Mouse (Mus musculus): ENCODE data around the gene Slc7a8. TPM values are rescaled to one million over a fixed set of nuclear protein-coding genes. Genes with fewer than 3 reads are reported as not detected.
A peak's percentile ranks its signal among the peaks of the same experiment; 100 is the strongest.

Gene Slc7a8
- polyA plus RNA-seq (2015; fragmentation: Nextera tagmentation; extraction: Ambion mirVana) = 1.9 and 2.0 TPM in 2 replicates

GRCm38 (mm10) chr14:54781610-54782365 lies at the start of gene Slc7a8:
Slc7a8 (minus strand) TSS chr14:54781946.
- Histone ChIP-seq H3K9ac (ENCODE audit: low read length) (peak within 1 kb of the TSS; percentile 53), H3K9me3 (ENCODE audit: control insufficient read depth, low read length) (no peaks in the 10 kb centered on the region), H3K36me3 (ENCODE audit: control insufficient read depth, insufficient read depth, low read length) (no peaks in the 10 kb centered on the region), H3K27ac (ENCODE audit: low read length) (no peak within 1 kb of the TSS), H3K4me3 (ENCODE audit: low read length) (peak within 1 kb of the TSS; percentile 53), H3K4me2 (ENCODE audit: low read depth, low read length) (peak within 1 kb of the TSS; percentile 84), H3K4me1 (replicated peaks; ENCODE audit: control insufficient read depth, insufficient read depth, low read length) (no peaks in the 10 kb centered on the region; the same call in 1 of the 2 replicates), H3K27me3 (ENCODE audit: control insufficient read depth, insufficient read depth, low read depth, low read length) (peaks cover 15% of the 10 kb centered on the region)
- whole genome bisulfite sequencing = 2% methylated on average over 37 of the region's 37 CpGs
- ATAC-seq (ENCODE audit: low read depth) = peak; percentile 49

GRCm38 (mm10) chr14:54823716-54824115 lies 42.0 kb upstream of the Slc7a8 start:
- no peak overlapping the region for H3K4me3 ChIP-seq (ENCODE audit: low read length)
- no peak overlapping the region for H3K9ac ChIP-seq (ENCODE audit: low read length)
- no peaks in the 10 kb centered on the region for H3K36me3 ChIP-seq (ENCODE audit: control insufficient read depth, insufficient read depth, low read length)
- ATAC-seq (ENCODE audit: low read depth) = no peak
- 78% methylated on average over 1 of the region's 1 CpGs for WGBS
- H3K4me2 ChIP-seq (ENCODE audit: low read depth, low read length) = no peak overlapping the region
- H3K4me1 ChIP-seq (replicated peaks; ENCODE audit: control insufficient read depth, insufficient read depth, low read length) = no peaks in the 10 kb centered on the region
- no peaks in the 10 kb centered on the region for H3K9me3 ChIP-seq (ENCODE audit: control insufficient read depth, low read length)
- no peaks in the 10 kb centered on the region for H3K27me3 ChIP-seq (ENCODE audit: control insufficient read depth, insufficient read depth, low read depth, low read length)
- H3K27ac ChIP-seq (ENCODE audit: low read length) = no peak overlapping the region

GRCm38 (mm10) chr14:54822301-54822700 lies 40.6 kb upstream of the Slc7a8 start:
- H3K4me2 ChIP-seq (ENCODE audit: low read depth, low read length) = no peak overlapping the region
- no peaks in the 10 kb centered on the region for H3K4me1 ChIP-seq (replicated peaks; ENCODE audit: control insufficient read depth, insufficient read depth, low read length)
- H3K9me3 ChIP-seq (ENCODE audit: control insufficient read depth, low read length) = no peaks in the 10 kb centered on the region
- no peak overlapping the region for H3K9ac ChIP-seq (ENCODE audit: low read length)
- H3K27me3 ChIP-seq (ENCODE audit: control insufficient read depth, insufficient read depth, low read depth, low read length) = no peaks in the 10 kb centered on the region
- H3K36me3 ChIP-seq (ENCODE audit: control insufficient read depth, insufficient read depth, low read length) = no peaks in the 10 kb centered on the region
- no peak for ATAC-seq (ENCODE audit: low read depth)
- H3K4me3 ChIP-seq (ENCODE audit: low read length) = no peak overlapping the region
- H3K27ac ChIP-seq (ENCODE audit: low read length) = no peak overlapping the region
- WGBS = 65% methylated on average over 2 of the region's 2 CpGs

GRCm38 (mm10) chr14:54817791-54818190 lies 36.0 kb upstream of the Slc7a8 start:
- Histone ChIP-seq H3K9me3 (ENCODE audit: control insufficient read depth, low read length) (no peaks in the 10 kb centered on the region), H3K27me3 (ENCODE audit: control insufficient read depth, insufficient read depth, low read depth, low read length) (no peaks in the 10 kb centered on the region), H3K4me3 (ENCODE audit: low read length) (no peak overlapping the region), H3K27ac (ENCODE audit: low read length) (no peak overlapping the region), H3K4me2 (ENCODE audit: low read depth, low read length) (no peak overlapping the region), H3K4me1 (replicated peaks; ENCODE audit: control insufficient read depth, insufficient read depth, low read length) (no peaks in the 10 kb centered on the region), H3K9ac (ENCODE audit: low read length) (no peak overlapping the region), H3K36me3 (ENCODE audit: control insufficient read depth, insufficient read depth, low read length) (no peaks in the 10 kb centered on the region)
- ATAC-seq (ENCODE audit: low read depth) = no peak
- 46% methylated on average over 2 of the region's 2 CpGs for WGBS

- Histone ChIP-seq H3K36me3 (ENCODE audit: control insufficient read depth, insufficient read depth, low read length) (no peaks in the 10 kb centered on the region), H3K9ac (ENCODE audit: low read length) (no peak overlapping the region), H3K27me3 (ENCODE audit: control insufficient read depth, insufficient read depth, low read depth, low read length) (no peaks in the 10 kb centered on the region), H3K9me3 (ENCODE audit: control insufficient read depth, low read length) (no peaks in the 10 kb centered on the region), H3K4me1 (replicated peaks; ENCODE audit: control insufficient read depth, insufficient read depth, low read length) (no peaks in the 10 kb centered on the region), H3K4me3 (ENCODE audit: low read length) (no peak overlapping the region), H3K27ac (ENCODE audit: low read length) (no peak overlapping the region), H3K4me2 (ENCODE audit: low read depth, low read length) (no peak overlapping the region)
- 40% methylated on average over 3 of the region's 3 CpGs for WGBS
- ATAC-seq (ENCODE audit: low read depth) = no peak
Measured at GRCm38 (mm10) chr14:54815737-54816136, 34.0 kb upstream of the Slc7a8 start.

- H3K27me3 ChIP-seq (ENCODE audit: control insufficient read depth, insufficient read depth, low read depth, low read length) = no peaks in the 10 kb centered on the region
- H3K27ac ChIP-seq (ENCODE audit: low read length) = no peak within 1 kb of the TSS
- ATAC-seq (ENCODE audit: low read depth) = no peak
- H3K4me3 ChIP-seq (ENCODE audit: low read length) = no peak within 1 kb of the TSS
- H3K9me3 ChIP-seq (ENCODE audit: control insufficient read depth, low read length) = no peaks in the 10 kb centered on the region
- H3K36me3 ChIP-seq (ENCODE audit: control insufficient read depth, insufficient read depth, low read length) = no peaks in the 10 kb centered on the region
- H3K4me1 ChIP-seq (replicated peaks; ENCODE audit: control insufficient read depth, insufficient read depth, low read length) = no peaks in the 10 kb centered on the region
- WGBS = 79% methylated on average over 27 of the region's 29 CpGs
- H3K9ac ChIP-seq (ENCODE audit: low read length) = no peak within 1 kb of the TSS
- no peak within 1 kb of the TSS for H3K4me2 ChIP-seq (ENCODE audit: low read depth, low read length)
Measured at GRCm38 (mm10) chr14:54813991-54814390, 32.2 kb upstream of the Slc7a8 start, which contains the start of gene Rnf212b. Rnf212b (plus strand) TSS chr14:54814141.

- no peak overlapping the region for H3K27ac ChIP-seq (ENCODE audit: low read length)
- no peaks in the 10 kb centered on the region for H3K9me3 ChIP-seq (ENCODE audit: control insufficient read depth, low read length)
- no peak for ATAC-seq (ENCODE audit: low read depth)
- WGBS = 66% methylated on average over 3 of the region's 3 CpGs
- no peak overlapping the region for H3K4me3 ChIP-seq (ENCODE audit: low read length)
- H3K4me2 ChIP-seq (ENCODE audit: low read depth, low read length) = no peak overlapping the region
- no peak overlapping the region for H3K9ac ChIP-seq (ENCODE audit: low read length)
- no peaks in the 10 kb centered on the region for H3K27me3 ChIP-seq (ENCODE audit: control insufficient read depth, insufficient read depth, low read depth, low read length)
- no peaks in the 10 kb centered on the region for H3K36me3 ChIP-seq (ENCODE audit: control insufficient read depth, insufficient read depth, low read length)
- no peaks in the 10 kb centered on the region for H3K4me1 ChIP-seq (replicated peaks; ENCODE audit: control insufficient read depth, insufficient read depth, low read length)
Measured at GRCm38 (mm10) chr14:54809668-54810033, 27.9 kb upstream of the Slc7a8 start.

- no peak overlapping the region for H3K9ac ChIP-seq (ENCODE audit: low read length)
- H3K4me2 ChIP-seq (ENCODE audit: low read depth, low read length) = no peak overlapping the region
- no peak overlapping the region for H3K4me3 ChIP-seq (ENCODE audit: low read length)
- no peaks in the 10 kb centered on the region for H3K36me3 ChIP-seq (ENCODE audit: control insufficient read depth, insufficient read depth, low read length)
- H3K27me3 ChIP-seq (ENCODE audit: control insufficient read depth, insufficient read depth, low read depth, low read length) = no peaks in the 10 kb centered on the region
- no peak overlapping the region for H3K27ac ChIP-seq (ENCODE audit: low read length)
- H3K4me1 ChIP-seq (replicated peaks; ENCODE audit: control insufficient read depth, insufficient read depth, low read length) = no peaks in the 10 kb centered on the region
- ATAC-seq (ENCODE audit: low read depth) = no peak
- no peaks in the 10 kb centered on the region for H3K9me3 ChIP-seq (ENCODE audit: control insufficient read depth, low read length)
- 52% methylated on average over 4 of the region's 4 CpGs for WGBS
Measured at GRCm38 (mm10) chr14:54808718-54809667, 27.2 kb upstream of the Slc7a8 start.

GRCm38 (mm10) chr14:54806124-54806523 lies 24.4 kb upstream of the Slc7a8 start:
- WGBS = 67% methylated on average over 4 of the region's 4 CpGs

More at GRCm38 (mm10) chr14:54806124-54806523, 24.4 kb upstream of the Slc7a8 start:
- no peak overlapping the region for H3K9ac ChIP-seq (ENCODE audit: low read length)
- no peak overlapping the region for H3K27ac ChIP-seq (ENCODE audit: low read length)
- H3K4me2 ChIP-seq (ENCODE audit: low read depth, low read length) = no peak overlapping the region
- no peaks in the 10 kb centered on the region for H3K27me3 ChIP-seq (ENCODE audit: control insufficient read depth, insufficient read depth, low read depth, low read length)
- H3K4me3 ChIP-seq (ENCODE audit: low read length) = no peak overlapping the region
- H3K36me3 ChIP-seq (ENCODE audit: control insufficient read depth, insufficient read depth, low read length) = no peaks in the 10 kb centered on the region
- no peaks in the 10 kb centered on the region for H3K9me3 ChIP-seq (ENCODE audit: control insufficient read depth, low read length)
- no peak for ATAC-seq (ENCODE audit: low read depth)
- H3K4me1 ChIP-seq (replicated peaks; ENCODE audit: control insufficient read depth, insufficient read depth, low read length) = no peaks in the 10 kb centered on the region

Measured in lung, embryonic 16.5 days (tissue).